Comparison of ENCODE assay signal across 9 mouse cellular contexts in the genomic region with DNA sequence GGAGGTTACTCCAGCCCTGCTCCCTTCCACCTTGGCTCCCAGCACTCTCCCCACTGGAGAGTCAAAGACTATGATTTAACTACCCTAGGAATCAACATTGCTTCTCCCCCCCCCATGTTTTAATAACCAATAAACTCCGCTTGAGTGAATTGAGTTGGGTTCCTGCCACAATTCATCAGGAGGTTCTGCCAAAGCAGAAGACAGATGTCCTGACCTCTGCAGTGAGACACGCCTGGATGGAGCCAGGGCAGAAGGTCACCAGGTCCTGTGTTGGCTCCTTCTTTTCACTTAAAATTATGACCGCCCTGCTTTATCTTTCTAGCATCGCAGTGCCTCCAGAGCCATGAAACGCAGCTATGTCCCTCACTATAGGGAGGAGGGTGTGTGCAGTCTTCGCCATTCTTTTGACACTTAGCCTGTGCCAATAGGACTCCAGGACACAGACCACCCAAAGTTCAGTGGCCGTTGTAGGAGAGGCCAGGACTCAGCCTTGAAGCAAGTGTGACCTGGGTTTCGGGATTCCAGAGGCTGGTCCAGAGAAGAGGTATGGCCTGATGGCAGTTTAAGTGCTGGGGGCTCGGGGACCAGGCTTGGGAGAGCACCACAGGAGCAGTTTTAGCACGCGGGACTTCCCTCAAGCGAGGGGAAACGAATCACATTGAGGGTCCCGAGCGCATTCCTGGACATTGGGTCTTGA. TPM values are rescaled to one million over a fixed set of nuclear protein-coding genes. Genes with fewer than 3 reads are reported as not detected.
A peak's percentile ranks its signal among the peaks of the same experiment; 100 is the strongest.
DNase-seq lines count a peak whose midpoint lies in the region; ATAC-seq lines count a peak whose summit lies in the region.
"Had no signal": no experiment of that assay in that cellular context is flagged by ENCODE, and none has a peak within 500 bp of the region (broad histone marks: within the 10 kb centered on the region; RNA-seq: fewer than 3 reads in every experiment).

No protein-coding gene starts in this region.

- WGBS in heart, embryonic 10.5 days, result 29% methylated on average over 15 of the region's 15 CpGs
- WGBS in embryonic facial prominence, embryonic 15.5 days, result 33% methylated on average over 15 of the region's 15 CpGs
- WGBS in kidney, embryonic 14.5 days, result 6% methylated on average over 15 of the region's 15 CpGs
- WGBS in midbrain, embryonic 14.5 days, result 25% methylated on average over 15 of the region's 15 CpGs

- peaks cover 12% of the 10 kb centered on the region for H3K4me1 ChIP-seq in heart, embryonic 10.5 days
- H3K4me1 ChIP-seq in embryonic facial prominence, embryonic 15.5 days, result peaks cover 12% of the 10 kb centered on the region
- peaks cover 5% of the 10 kb centered on the region; the same call in 1 of the 2 replicates for H3K4me1 ChIP-seq in kidney, embryonic 14.5 days (ENCODE audit: control insufficient read depth, insufficient read depth, low read length)
- no peaks in the 10 kb centered on the region; the same call in 1 of the 2 replicates for H3K4me1 ChIP-seq in midbrain, embryonic 14.5 days (ENCODE audit: control insufficient read depth, insufficient read depth, low read length)

- DNase-seq in heart, embryonic 10.5 days (ENCODE audit: low spot score), result no peak
- DNase-seq in heart, adult 9 months (ENCODE audit: low spot score in 2 of 2), result no peak
- no peak for DNase-seq in midbrain, embryonic 14.5 days
- no peak for DNase-seq in layer of hippocampus, postnatal 25 days (ENCODE audit: extremely low spot score in 1 of 2, low spot score in 1 of 2)
- DNase-seq in adrenal gland, postnatal 4 days (ENCODE audit: low spot score in 2 of 2), result no peak
- DNase-seq in ovary, postnatal 36 days (ENCODE audit: low spot score), result no peak

- no peaks in the 10 kb centered on the region for H3K36me3 ChIP-seq in heart, embryonic 10.5 days
- no peaks in the 10 kb centered on the region for H3K36me3 ChIP-seq in embryonic facial prominence, embryonic 15.5 days
- no peaks in the 10 kb centered on the region for H3K36me3 ChIP-seq in kidney, embryonic 14.5 days (ENCODE audit: control insufficient read depth, insufficient read depth, low read length)
- no peaks in the 10 kb centered on the region for H3K36me3 ChIP-seq in midbrain, embryonic 14.5 days (ENCODE audit: control insufficient read depth, insufficient read depth, low read length)

- H3K9ac ChIP-seq in embryonic facial prominence, embryonic 15.5 days, result no peak overlapping the region
- H3K9ac ChIP-seq in kidney, embryonic 14.5 days (ENCODE audit: low read depth, low read length), result peak overlapping the region; percentile 61; the same call in 1 of the 2 replicates
- peak overlapping the region; percentile 88; the same call in 1 of the 2 replicates for H3K9ac ChIP-seq in midbrain, embryonic 14.5 days (replicated peaks; ENCODE audit: low read length)

- ATAC-seq in embryonic facial prominence, embryonic 15.5 days (ENCODE audit: insufficient number of reproducible peaks, low FRiP score, low TSS enrichment, low read depth), result no peak
- peak; percentile 62; the same call in 1 of the 2 replicates for ATAC-seq in kidney, embryonic 14.5 days (ENCODE audit: low FRiP score, low TSS enrichment)
- ATAC-seq in midbrain, embryonic 14.5 days (ENCODE audit: low FRiP score, low TSS enrichment), result peak; percentile 29; the same call in 1 of the 2 replicates

- no peaks in the 10 kb centered on the region for H3K9me3 ChIP-seq in heart, embryonic 10.5 days
- 0 out of 2 replicates have a peak, but pooled peaks cover 6% of the 10 kb centered on the region for H3K9me3 ChIP-seq in embryonic facial prominence, embryonic 15.5 days (replicated peaks)
- peaks cover 6% of the 10 kb centered on the region; the same call in 1 of the 2 replicates for H3K9me3 ChIP-seq in kidney, embryonic 14.5 days (ENCODE audit: control insufficient read depth, low read length)
- H3K9me3 ChIP-seq in midbrain, embryonic 14.5 days (ENCODE audit: control insufficient read depth, low read length), result peaks cover 7% of the 10 kb centered on the region; the same call in 1 of the 2 replicates

- H3K27me3 ChIP-seq in heart, embryonic 10.5 days (ENCODE audit: insufficient read depth, poor library complexity, severe bottlenecking), result peaks cover 54% of the 10 kb centered on the region
- peaks cover 36% of the 10 kb centered on the region for H3K27me3 ChIP-seq in embryonic facial prominence, embryonic 15.5 days
- peaks cover 32% of the 10 kb centered on the region for H3K27me3 ChIP-seq in kidney, embryonic 14.5 days (ENCODE audit: control insufficient read depth, insufficient read depth, low read length)
- peaks cover 16% of the 10 kb centered on the region for H3K27me3 ChIP-seq in midbrain, embryonic 14.5 days (ENCODE audit: control insufficient read depth, insufficient read depth, low read length)

- peak overlapping the region; percentile 71 for H3K27ac ChIP-seq in heart, embryonic 10.5 days
- no peak overlapping the region for H3K27ac ChIP-seq in embryonic facial prominence, embryonic 15.5 days (replicated peaks)
- no peak overlapping the region for H3K27ac ChIP-seq in kidney, embryonic 14.5 days (ENCODE audit: low read depth, low read length)
- no peak overlapping the region for H3K27ac ChIP-seq in midbrain, embryonic 14.5 days (replicated peaks; ENCODE audit: low read depth, low read length)
- H3K27ac ChIP-seq: heart, adult 2 months had no signal

- peak overlapping the region; percentile 100 for H3K4me2 ChIP-seq in embryonic facial prominence, embryonic 15.5 days (replicated peaks)
- H3K4me2 ChIP-seq in kidney, embryonic 14.5 days (replicated peaks; ENCODE audit: low read depth, low read length), result peak overlapping the region; percentile 100
- H3K4me2 ChIP-seq in midbrain, embryonic 14.5 days (ENCODE audit: low read length), result peak overlapping the region; percentile 94

- H3K4me3 ChIP-seq in heart, embryonic 10.5 days, result peak overlapping the region; percentile 81
- H3K4me3 ChIP-seq in embryonic facial prominence, embryonic 15.5 days (replicated peaks), result peak overlapping the region; percentile 62
- peak overlapping the region; percentile 57 for H3K4me3 ChIP-seq in kidney, embryonic 14.5 days (ENCODE audit: low read length)
- peak overlapping the region; percentile 61 for H3K4me3 ChIP-seq in midbrain, embryonic 14.5 days (replicated peaks; ENCODE audit: low read depth, low read length)

RNA-seq across cellular contexts. Expression of a gene that starts 0.5 kb away (rescaled TPM):
- 0.17 and 0.20 TPM in 2 replicates for polyA plus RNA-seq in heart, embryonic 10.5 days (2016; fragmentation: Nextera tagmentation; extraction: Ambion mirVana)
- 0.99 and 1.2 TPM in 2 replicates for polyA plus RNA-seq in embryonic facial prominence, embryonic 15.5 days (2015; fragmentation: Nextera tagmentation; extraction: Ambion mirVana)
- polyA plus RNA-seq in kidney, embryonic 14.5 days (2014; fragmentation: Nextera tagmentation; extraction: Ambion mirVana), result not detected in 2 replicates
- polyA plus RNA-seq in midbrain, embryonic 14.5 days (2014; fragmentation: Nextera tagmentation; extraction: Ambion mirVana), result 24.9 and 36.2 TPM in 2 replicates
- 1 to 10 TPM; 1.9 to 2.3 TPM for total RNA-seq in layer of hippocampus, postnatal 25 days (2021)
- 1 to 10 TPM; 1.4 to 1.7 TPM for total RNA-seq in adrenal gland, postnatal 4 days (2021)

RNA-seq across cellular contexts. Expression of a gene that starts 54.6 kb away (rescaled TPM):
- 30.2 and 31.5 TPM in 2 replicates for polyA plus RNA-seq in heart, embryonic 10.5 days (2016; fragmentation: Nextera tagmentation; extraction: Ambion mirVana)
- 31.5 and 34.0 TPM in 2 replicates for polyA plus RNA-seq in embryonic facial prominence, embryonic 15.5 days (2015; fragmentation: Nextera tagmentation; extraction: Ambion mirVana)
- 19.3 and 33.9 TPM in 2 replicates for polyA plus RNA-seq in kidney, embryonic 14.5 days (2014; fragmentation: Nextera tagmentation; extraction: Ambion mirVana)
- polyA plus RNA-seq in midbrain, embryonic 14.5 days (2014; fragmentation: Nextera tagmentation; extraction: Ambion mirVana), result 58.7 and 72.4 TPM in 2 replicates
- total RNA-seq in layer of hippocampus, postnatal 25 days (2021), result 100 to 1,000 TPM; 138 to 149 TPM
- 10 to 100 TPM; 83.2 to 86.1 TPM for total RNA-seq in adrenal gland, postnatal 4 days (2021)

Comparison
In these comparisons a context has a peak if more than half of its experiments do, and no peak if none do; other contexts are left out.
1. RNA of a gene that starts 0.5 kb away (polyA plus RNA-seq): 24.9 to 36.2 TPM in midbrain, embryonic 14.5 days; 0.99 to 1.2 TPM in embryonic facial prominence, embryonic 15.5 days, 0.17 to 0.20 TPM in heart, embryonic 10.5 days and not detected in kidney, embryonic 14.5 days; every median in the first group is over 10 times any median in the second.
2. Peak in every context shown above with its lines, with median percentiles within 50 percentile points of each other: H3K4me3 ChIP-seq and H3K4me2 ChIP-seq.